ENCODE assay signal across 9 mouse cellular contexts in the genomic region with DNA sequence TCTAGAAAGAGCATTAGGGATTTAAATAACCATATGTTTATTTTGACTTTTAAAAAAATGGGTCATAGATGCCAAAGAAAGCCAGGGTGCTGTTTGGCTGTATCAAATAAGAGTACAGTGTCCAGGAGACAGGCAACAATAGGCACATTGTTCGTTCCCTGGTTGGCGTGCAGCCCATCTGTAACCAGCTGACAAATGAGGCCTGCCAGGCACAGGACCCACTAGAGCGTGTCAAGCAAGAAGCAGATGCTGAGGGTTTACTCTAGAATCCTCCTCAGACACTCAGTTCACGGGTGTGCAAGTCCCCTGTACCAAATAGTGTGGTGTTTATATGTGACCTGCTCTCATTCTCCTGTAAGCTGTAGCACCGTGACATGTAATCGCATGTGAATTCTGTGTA.
DNase-seq lines count a peak whose midpoint lies in the region; ATAC-seq and TF ChIP-seq lines count a peak whose summit lies in the region.
"Had no signal": no experiment of that assay in that cellular context is flagged by ENCODE, and none has a peak within 500 bp of the region (broad histone marks: within the 10 kb centered on the region; RNA-seq: fewer than 3 reads in every experiment).

No protein-coding gene starts in this region.

- H3K9ac ChIP-seq in embryonic facial prominence, embryonic 13.5 days = no peak overlapping the region
- no peak overlapping the region for H3K9ac ChIP-seq in kidney, embryonic 16.5 days (replicated peaks; ENCODE audit: low read length)
- H3K9ac ChIP-seq in limb, embryonic 14.5 days (ENCODE audit: low read depth, low read length, severe bottlenecking) = no peak overlapping the region
- H3K9ac ChIP-seq: liver, embryonic 15.5 days had no signal

- H3K4me1 ChIP-seq in embryonic facial prominence, embryonic 13.5 days = peaks cover 35% of the 10 kb centered on the region
- peaks cover 37% of the 10 kb centered on the region for H3K4me1 ChIP-seq in kidney, embryonic 16.5 days (ENCODE audit: insufficient read depth, low read length)
- H3K4me1 ChIP-seq in limb, embryonic 14.5 days (ENCODE audit: control insufficient read depth, insufficient read depth, low read length) = peaks cover 12% of the 10 kb centered on the region
- H3K4me1 ChIP-seq: liver, embryonic 15.5 days had no signal

- H3K27ac ChIP-seq in embryonic facial prominence, embryonic 13.5 days = peak overlapping the region; percentile 60
- no peak overlapping the region for H3K27ac ChIP-seq in kidney, embryonic 16.5 days (ENCODE audit: low read length)
- no peak overlapping the region for H3K27ac ChIP-seq in limb, embryonic 14.5 days (replicated peaks; ENCODE audit: low read depth, low read length)
- H3K27ac ChIP-seq: liver, embryonic 15.5 days had no signal

- DNase-seq in 3134 (ENCODE audit: extremely low read depth, insufficient read length, low spot score) (peak; percentile 76), Patski (ENCODE audit: low read depth, low spot score) (peak; percentile 77)
- DNase-seq in limb, embryonic 14.5 days (ENCODE audit: low spot score) = peak; percentile 62
- peak; percentile 39 for DNase-seq in ovary, adult 18-20 months (ENCODE audit: low spot score)
- peak; percentile 72 for DNase-seq in testis, postnatal 14 days (ENCODE audit: low spot score)

- no peak for TF ChIP-seq POLR2A in limb, embryonic 14.5 days (IDR thresholded peaks at IDR 0.05; ENCODE audit: borderline replicate concordance, extremely low read depth, insufficient read depth, insufficient read length)

- no peak for TF ChIP-seq CTCF in Patski (IDR thresholded peaks at IDR 0.05)

- H3K27me3 ChIP-seq in Patski = no peaks in the 10 kb centered on the region
- no peaks in the 10 kb centered on the region for H3K27me3 ChIP-seq in embryonic facial prominence, embryonic 13.5 days
- no peaks in the 10 kb centered on the region for H3K27me3 ChIP-seq in kidney, embryonic 16.5 days (ENCODE audit: insufficient read depth, low read length)
- H3K27me3 ChIP-seq in limb, embryonic 14.5 days (ENCODE audit: control insufficient read depth, insufficient read depth, low read length) = no peaks in the 10 kb centered on the region

- H3K9me3 ChIP-seq in embryonic facial prominence, embryonic 13.5 days = no peaks in the 10 kb centered on the region
- no peaks in the 10 kb centered on the region for H3K9me3 ChIP-seq in kidney, embryonic 16.5 days (ENCODE audit: low read length)
- H3K9me3 ChIP-seq in limb, embryonic 14.5 days (ENCODE audit: control insufficient read depth, low read length) = no peaks in the 10 kb centered on the region
- H3K9me3 ChIP-seq: liver, embryonic 15.5 days had no signal

- WGBS in embryonic facial prominence, embryonic 13.5 days = 24% methylated on average over 6 of the region's 6 CpGs
- 43% methylated on average over 6 of the region's 6 CpGs for WGBS in kidney, embryonic 16.5 days
- 51% methylated on average over 6 of the region's 6 CpGs for WGBS in limb, embryonic 14.5 days

- H3K4me3 ChIP-seq in embryonic facial prominence, embryonic 13.5 days = no peak overlapping the region
- no peak overlapping the region for H3K4me3 ChIP-seq in kidney, embryonic 16.5 days (ENCODE audit: low read length)
- no peak overlapping the region for H3K4me3 ChIP-seq in limb, embryonic 14.5 days (replicated peaks; ENCODE audit: low read length)
- H3K4me3 ChIP-seq: liver, embryonic 15.5 days had no signal

- in situ Hi-C loops in Patski (cut with MboI; ENCODE audit: low pct_unique_long_range_greater_than_20kb) = no loop called here

- peak; percentile 55 for ATAC-seq in Patski
- peak; percentile 56; the same call in 1 of the 2 replicates for ATAC-seq in embryonic facial prominence, embryonic 13.5 days (ENCODE audit: insufficient number of reproducible peaks, insufficient read depth, low FRiP score, low TSS enrichment, low read depth)
- ATAC-seq in kidney, embryonic 16.5 days (ENCODE audit: low FRiP score, low TSS enrichment) = peak; percentile 79
- ATAC-seq in limb, embryonic 14.5 days (ENCODE audit: low FRiP score, low read depth) = peak; percentile 60; the same call in 1 of the 2 replicates
- ATAC-seq in erythroid progenitor cell, adult 5-6 weeks (replicated peaks; ENCODE audit: low FRiP score, poor library complexity, severe bottlenecking) = no peak

- no peaks in the 10 kb centered on the region for H3K36me3 ChIP-seq in embryonic facial prominence, embryonic 13.5 days
- H3K36me3 ChIP-seq in kidney, embryonic 16.5 days (ENCODE audit: insufficient read depth, low read length) = no peaks in the 10 kb centered on the region
- H3K36me3 ChIP-seq in limb, embryonic 14.5 days (ENCODE audit: control insufficient read depth, insufficient read depth, low read length) = no peaks in the 10 kb centered on the region
- H3K36me3 ChIP-seq: liver, embryonic 15.5 days had no signal

- CTCF ChIA-PET in Patski (lab: Charles Lee) = no interaction called here

- H3K4me2 ChIP-seq in embryonic facial prominence, embryonic 13.5 days = no peak overlapping the region
- H3K4me2 ChIP-seq in kidney, embryonic 16.5 days (replicated peaks; ENCODE audit: low read depth, low read length) = no peak overlapping the region
- H3K4me2 ChIP-seq in limb, embryonic 14.5 days (replicated peaks; ENCODE audit: low read depth, low read length, severe bottlenecking) = no peak overlapping the region
- H3K4me2 ChIP-seq: liver, embryonic 15.5 days had no signal

- POLR2A ChIA-PET in Patski (lab: Charles Lee) = interaction anchor here (1.1 kb wide), 1 partner anchor 9 kb away, joined by 3 read pairs; no protein-coding TSS in a partner anchor
